Mouse (Mus musculus) cerebellum, adult 9-10 months (tissue): ENCODE data around the gene Slc26a10.

Source experiments
- DNase-seq: peaks from one replicate; pipeline ENCODE4 v3.0.0; 2022

The Slc26a10 gene

DNA sequence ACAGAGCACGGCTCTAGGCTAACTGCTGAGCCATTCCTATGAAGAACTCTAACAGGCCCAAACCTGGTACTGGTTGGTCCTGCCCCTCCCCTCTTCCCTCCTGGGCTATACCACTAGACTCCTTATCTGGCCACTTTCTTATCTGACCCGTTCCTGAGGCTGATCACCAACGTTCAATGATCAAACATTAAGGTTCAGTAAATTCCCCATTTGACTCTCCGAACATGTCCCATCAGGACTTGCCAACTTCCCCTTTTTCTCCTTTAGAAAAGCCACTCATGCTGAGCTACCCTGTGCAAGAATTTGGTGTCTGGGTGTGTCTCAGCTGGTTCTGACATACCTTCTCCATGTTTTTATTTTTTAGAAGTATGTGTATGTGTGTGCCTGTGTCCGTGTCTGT, 53.9 kb downstream of the Slc26a10 start:
- no peak for DNase-seq

DNA sequence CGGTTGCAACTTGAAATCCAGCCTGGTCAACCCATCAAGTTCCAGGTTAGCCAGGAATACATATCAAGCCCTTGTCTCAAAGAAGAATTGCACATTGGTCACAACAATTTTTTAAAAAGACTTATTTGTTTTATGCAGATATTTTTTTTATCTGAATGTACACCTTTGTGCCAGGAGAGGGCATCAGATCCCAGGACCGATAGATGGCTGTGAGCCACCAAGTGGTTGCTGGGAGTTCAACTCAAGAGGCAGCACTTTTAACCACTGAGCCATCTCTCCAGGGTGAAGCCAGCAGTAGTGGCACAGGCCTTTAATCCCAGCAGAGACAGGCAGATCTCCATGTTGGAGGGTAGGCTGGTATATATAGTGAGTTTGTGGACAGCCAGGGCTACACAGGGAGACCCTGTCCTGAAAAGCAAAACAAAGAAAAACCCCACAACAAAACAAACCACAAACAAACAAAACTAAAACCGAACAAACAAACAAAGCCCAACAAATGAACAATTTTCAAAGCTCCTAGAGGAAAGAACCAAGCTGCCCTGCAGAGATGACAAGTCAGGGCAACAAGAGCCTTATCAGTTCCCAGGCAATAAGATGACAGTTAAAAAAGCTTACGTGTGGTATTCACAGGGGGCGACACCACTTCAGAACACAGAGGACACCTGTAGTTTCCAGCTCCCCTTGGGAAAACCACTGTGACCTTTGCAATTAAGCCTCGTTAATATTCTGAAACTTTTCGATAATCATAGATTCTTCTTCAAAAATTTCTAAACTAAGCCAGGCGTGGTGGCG, 55.0 kb downstream of the Slc26a10 start:
- DNase-seq, result peak; percentile 51

DNA sequence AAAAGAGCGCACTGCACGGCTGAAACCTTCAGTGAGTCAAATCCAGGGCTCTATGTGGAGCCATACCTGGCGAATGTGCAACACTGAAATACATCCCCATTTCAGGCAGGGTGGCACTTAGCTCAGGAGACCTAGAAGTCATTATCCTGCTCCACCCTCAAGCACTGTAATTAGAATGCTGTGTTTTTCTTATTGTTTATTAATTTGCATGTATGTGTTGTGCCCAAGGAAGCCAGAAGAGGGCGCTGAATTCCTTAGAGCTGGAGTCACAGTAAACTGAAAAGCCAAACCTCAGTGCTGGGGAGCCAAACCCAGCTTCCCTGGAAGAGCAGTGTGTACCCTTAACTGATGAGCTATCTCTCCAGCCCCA, 57.0 kb downstream of the Slc26a10 start:
- DNase-seq, result peak; percentile 93

DNA sequence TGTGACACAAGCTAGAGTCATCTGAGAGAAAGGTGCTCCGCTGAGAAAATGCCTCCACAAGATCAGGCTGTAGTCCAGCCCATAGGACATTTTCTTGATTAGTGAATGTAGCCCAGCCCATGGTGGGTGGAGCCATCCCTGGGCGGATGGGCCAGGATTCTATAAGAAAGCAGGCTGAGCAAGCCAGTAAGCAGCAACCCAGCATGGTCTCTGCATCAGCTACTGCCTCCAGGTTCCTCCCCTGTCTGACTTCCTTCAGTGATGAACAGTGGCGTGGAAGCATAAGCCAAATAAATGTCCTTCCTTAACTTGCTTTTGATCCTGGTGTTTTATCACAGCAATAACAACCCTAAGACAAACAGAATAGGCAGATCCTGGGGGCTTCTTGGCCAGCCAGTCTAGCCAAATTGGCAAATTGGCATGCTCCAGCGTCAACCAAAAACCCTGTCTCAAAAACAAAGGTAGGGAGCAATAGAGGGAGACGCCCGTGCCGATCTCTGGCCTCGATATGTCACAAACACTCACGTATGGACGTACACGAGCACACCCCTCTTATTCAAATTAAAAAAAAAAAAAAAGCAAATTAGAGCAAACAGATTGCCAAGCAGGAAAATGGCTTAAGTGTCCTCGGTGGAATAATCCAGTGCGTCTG, 57.5 kb downstream of the Slc26a10 start:
- DNase-seq, result peak; percentile 81

DNA sequence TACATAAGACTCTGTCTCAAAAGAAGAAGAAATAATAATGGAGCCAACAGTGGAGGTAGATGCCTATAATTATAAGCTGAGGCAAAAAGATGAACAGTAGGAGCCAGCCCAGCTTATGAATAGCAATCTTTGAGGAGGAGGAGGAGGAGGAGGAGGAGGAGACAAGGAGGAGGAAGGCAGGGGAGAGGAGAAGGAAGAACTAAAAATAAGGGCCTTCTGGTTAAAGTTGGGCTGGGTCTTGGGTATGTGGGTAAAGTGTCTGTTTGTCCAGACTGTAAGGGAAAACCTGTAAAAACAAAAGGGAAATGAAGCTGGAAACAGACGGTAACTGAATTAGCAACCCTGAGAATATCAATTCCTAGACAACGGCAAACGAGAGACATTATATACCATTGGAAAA, 58.4 kb downstream of the Slc26a10 start:
- DNase-seq, result no peak
